8 mouse cellular contexts compared by ENCODE assay signal in genomic region chr7:141469352-141469751, GRCm38 (mm10). TPM values are rescaled to one million over a fixed set of nuclear protein-coding genes. Genes with fewer than 3 reads are reported as not detected.
A peak's percentile ranks its signal among the peaks of the same experiment; 100 is the strongest.
DNase-seq lines count a peak whose midpoint lies in the region; ATAC-seq lines count a peak whose summit lies in the region.

No protein-coding gene starts in this region.

- DNase-seq in lung, postnatal 25 days (ENCODE audit: low spot score), result no peak
- DNase-seq in thymus, postnatal 14 days, result no peak

- no peak for ATAC-seq in lung, embryonic 16.5 days (ENCODE audit: low read depth)
- no peak for ATAC-seq in forebrain, embryonic 12.5 days (ENCODE audit: low FRiP score)
- no peak for ATAC-seq in limb, embryonic 12.5 days (ENCODE audit: insufficient number of reproducible peaks, insufficient read depth, low FRiP score, low TSS enrichment, low read depth)
- no peak for ATAC-seq in stomach, embryonic 14.5 days (ENCODE audit: insufficient number of reproducible peaks, insufficient read depth, low FRiP score, low read depth)
- no peak for ATAC-seq in CD4-positive, CD25-positive, alpha-beta regulatory T cell, adult 4 months
- no peak for ATAC-seq in megakaryocyte progenitor cell, adult 5-6 weeks (replicated peaks; ENCODE audit: poor library complexity)

- H3K4me1 ChIP-seq in lung, embryonic 16.5 days (replicated peaks; ENCODE audit: control insufficient read depth, insufficient read depth, low read length), result peaks cover 49% of the 10 kb centered on the region
- peaks cover 53% of the 10 kb centered on the region for H3K4me1 ChIP-seq in forebrain, embryonic 12.5 days
- H3K4me1 ChIP-seq in limb, embryonic 12.5 days (replicated peaks), result peaks cover 58% of the 10 kb centered on the region
- peaks cover 36% of the 10 kb centered on the region for H3K4me1 ChIP-seq in stomach, embryonic 14.5 days (ENCODE audit: control insufficient read depth, insufficient read depth, low read length)

- peak overlapping the region; percentile 90 for H3K9ac ChIP-seq in lung, embryonic 16.5 days (ENCODE audit: low read length)
- peak overlapping the region; percentile 71; the same call in 1 of the 2 replicates for H3K9ac ChIP-seq in forebrain, embryonic 12.5 days
- H3K9ac ChIP-seq in limb, embryonic 12.5 days (replicated peaks), result peak overlapping the region; percentile 79; the same call in 1 of the 2 replicates
- H3K9ac ChIP-seq in stomach, embryonic 14.5 days (replicated peaks; ENCODE audit: low read depth, low read length), result no peak overlapping the region; the same call in 1 of the 2 replicates

- H3K36me3 ChIP-seq in lung, embryonic 16.5 days (ENCODE audit: control insufficient read depth, insufficient read depth, low read length), result peaks cover 26% of the 10 kb centered on the region
- peaks cover 34% of the 10 kb centered on the region for H3K36me3 ChIP-seq in forebrain, embryonic 12.5 days (replicated peaks)
- peaks cover 35% of the 10 kb centered on the region for H3K36me3 ChIP-seq in limb, embryonic 12.5 days
- H3K36me3 ChIP-seq in stomach, embryonic 14.5 days (ENCODE audit: control insufficient read depth, insufficient read depth, low read length), result peaks cover 31% of the 10 kb centered on the region

- peaks cover 8% of the 10 kb centered on the region for H3K27me3 ChIP-seq in lung, embryonic 16.5 days (ENCODE audit: control insufficient read depth, insufficient read depth, low read depth, low read length)
- peaks cover 26% of the 10 kb centered on the region for H3K27me3 ChIP-seq in forebrain, embryonic 12.5 days
- peaks cover 22% of the 10 kb centered on the region for H3K27me3 ChIP-seq in limb, embryonic 12.5 days
- H3K27me3 ChIP-seq in stomach, embryonic 14.5 days (ENCODE audit: control insufficient read depth, insufficient read depth, low read length), result peaks cover under 1% of the 10 kb centered on the region; the same call in 1 of the 2 replicates

- H3K27ac ChIP-seq in lung, embryonic 16.5 days (ENCODE audit: low read length), result peak overlapping the region; percentile 81
- peak overlapping the region; percentile 84 for H3K27ac ChIP-seq in forebrain, embryonic 12.5 days
- H3K27ac ChIP-seq in limb, embryonic 12.5 days, result peak overlapping the region; percentile 82; the same call in 1 of the 2 replicates
- H3K27ac ChIP-seq in stomach, embryonic 14.5 days (ENCODE audit: low read length), result peak overlapping the region; percentile 92; the same call in 1 of the 2 replicates

- H3K9me3 ChIP-seq in lung, embryonic 16.5 days (ENCODE audit: control insufficient read depth, low read length), result no peaks in the 10 kb centered on the region
- no peaks in the 10 kb centered on the region for H3K9me3 ChIP-seq in forebrain, embryonic 12.5 days
- no peaks in the 10 kb centered on the region for H3K9me3 ChIP-seq in limb, embryonic 12.5 days
- H3K9me3 ChIP-seq in stomach, embryonic 14.5 days (ENCODE audit: control insufficient read depth, low read depth, low read length), result no peaks in the 10 kb centered on the region

- peak overlapping the region; percentile 83 for H3K4me3 ChIP-seq in lung, embryonic 16.5 days (ENCODE audit: low read length)
- H3K4me3 ChIP-seq in forebrain, embryonic 12.5 days (replicated peaks), result peak overlapping the region; percentile 60
- peak overlapping the region; percentile 75 for H3K4me3 ChIP-seq in limb, embryonic 12.5 days (replicated peaks)
- peak overlapping the region; percentile 78; the same call in 1 of the 2 replicates for H3K4me3 ChIP-seq in stomach, embryonic 14.5 days (ENCODE audit: low read depth, low read length)

- H3K4me2 ChIP-seq in lung, embryonic 16.5 days (ENCODE audit: low read depth, low read length), result peak overlapping the region; percentile 90
- H3K4me2 ChIP-seq in forebrain, embryonic 12.5 days, result peak overlapping the region; percentile 65
- peak overlapping the region; percentile 86 for H3K4me2 ChIP-seq in limb, embryonic 12.5 days
- peak overlapping the region; percentile 87 for H3K4me2 ChIP-seq in stomach, embryonic 14.5 days (replicated peaks; ENCODE audit: low read depth, low read length)

- 67% methylated on average over 6 of the region's 6 CpGs for WGBS in lung, embryonic 16.5 days
- 79% methylated on average over 6 of the region's 6 CpGs for WGBS in forebrain, embryonic 12.5 days
- 88% methylated on average over 6 of the region's 6 CpGs for WGBS in limb, embryonic 12.5 days
- 85% methylated on average over 6 of the region's 6 CpGs for WGBS in stomach, embryonic 14.5 days

RNA-seq across cellular contexts. Expression of gene Cd151, which starts 2.2 kb away (rescaled TPM):
- 36.4 and 39.3 TPM in 2 replicates for polyA plus RNA-seq in lung, embryonic 16.5 days (2015; fragmentation: Nextera tagmentation; extraction: Ambion mirVana)
- 13.9 and 18.2 TPM in 2 replicates for polyA plus RNA-seq in forebrain, embryonic 12.5 days (2016; fragmentation: Nextera tagmentation; extraction: Ambion mirVana)
- polyA plus RNA-seq in limb, embryonic 12.5 days (2016; fragmentation: Nextera tagmentation; extraction: Ambion mirVana), result 11.3 and 13.5 TPM in 2 replicates
- 87.0 and 94.0 TPM in 2 replicates for polyA plus RNA-seq in stomach, embryonic 14.5 days (2014; fragmentation: Nextera tagmentation; extraction: Ambion mirVana)
- polyA plus RNA-seq in CD4-positive, CD25-positive, alpha-beta regulatory T cell, adult 4 months (2017; shearing (Covaris generic)), result 10 to 100 TPM in 1 of 2 experiments, 1 to 10 TPM in 1; 7.8 to 12.0 TPM
- 11.0 and 14.7 TPM in 2 replicates for total RNA-seq in megakaryocyte progenitor cell, adult 5-6 weeks (2015)
- total RNA-seq in megakaryocyte progenitor cell, adult 5-6 weeks (2017), result 14.5 and 22.1 TPM in 2 replicates

RNA-seq across cellular contexts. Expression of gene Polr2l, which starts 5.6 kb away (rescaled TPM):
- 59.9 and 61.3 TPM in 2 replicates for polyA plus RNA-seq in lung, embryonic 16.5 days (2015; fragmentation: Nextera tagmentation; extraction: Ambion mirVana)
- 69.8 and 78.4 TPM in 2 replicates for polyA plus RNA-seq in forebrain, embryonic 12.5 days (2016; fragmentation: Nextera tagmentation; extraction: Ambion mirVana)
- polyA plus RNA-seq in limb, embryonic 12.5 days (2016; fragmentation: Nextera tagmentation; extraction: Ambion mirVana), result 65.7 and 67.3 TPM in 2 replicates
- polyA plus RNA-seq in stomach, embryonic 14.5 days (2014; fragmentation: Nextera tagmentation; extraction: Ambion mirVana), result 65.1 and 72.3 TPM in 2 replicates
- 10 to 100 TPM; 19.4 to 20.8 TPM for polyA plus RNA-seq in CD4-positive, CD25-positive, alpha-beta regulatory T cell, adult 4 months (2017; shearing (Covaris generic))
- total RNA-seq in megakaryocyte progenitor cell, adult 5-6 weeks (2015), result 31.3 and 40.2 TPM in 2 replicates
- 45.0 and 46.7 TPM in 2 replicates for total RNA-seq in megakaryocyte progenitor cell, adult 5-6 weeks (2017)

RNA-seq across cellular contexts. Expression of gene Tspan4, which starts 5.7 kb away (rescaled TPM):
- polyA plus RNA-seq in lung, embryonic 16.5 days (2015; fragmentation: Nextera tagmentation; extraction: Ambion mirVana), result 88.3 and 91.2 TPM in 2 replicates
- polyA plus RNA-seq in forebrain, embryonic 12.5 days (2016; fragmentation: Nextera tagmentation; extraction: Ambion mirVana), result 18.8 and 24.2 TPM in 2 replicates
- polyA plus RNA-seq in limb, embryonic 12.5 days (2016; fragmentation: Nextera tagmentation; extraction: Ambion mirVana), result 24.8 and 33.0 TPM in 2 replicates
- polyA plus RNA-seq in stomach, embryonic 14.5 days (2014; fragmentation: Nextera tagmentation; extraction: Ambion mirVana), result 72.1 and 76.7 TPM in 2 replicates
- 1 to 10 TPM; 1.3 to 1.5 TPM for polyA plus RNA-seq in CD4-positive, CD25-positive, alpha-beta regulatory T cell, adult 4 months (2017; shearing (Covaris generic))
- 18.3 and 23.9 TPM in 2 replicates for total RNA-seq in megakaryocyte progenitor cell, adult 5-6 weeks (2015)
- 38.2 and 39.1 TPM in 2 replicates for total RNA-seq in megakaryocyte progenitor cell, adult 5-6 weeks (2017)

RNA-seq across cellular contexts. Expression of gene Cracr2b, which starts 8.5 kb away (rescaled TPM):
- 39.3 and 42.0 TPM in 2 replicates for polyA plus RNA-seq in lung, embryonic 16.5 days (2015; fragmentation: Nextera tagmentation; extraction: Ambion mirVana)
- polyA plus RNA-seq in forebrain, embryonic 12.5 days (2016; fragmentation: Nextera tagmentation; extraction: Ambion mirVana), result 4.0 and 4.3 TPM in 2 replicates
- polyA plus RNA-seq in limb, embryonic 12.5 days (2016; fragmentation: Nextera tagmentation; extraction: Ambion mirVana), result 7.7 and 9.8 TPM in 2 replicates
- polyA plus RNA-seq in stomach, embryonic 14.5 days (2014; fragmentation: Nextera tagmentation; extraction: Ambion mirVana), result 15.5 and 20.2 TPM in 2 replicates
- not detected for polyA plus RNA-seq in CD4-positive, CD25-positive, alpha-beta regulatory T cell, adult 4 months (2017; shearing (Covaris generic))
- total RNA-seq in megakaryocyte progenitor cell, adult 5-6 weeks (2015), result 8.6 and 8.9 TPM in 2 replicates
- total RNA-seq in megakaryocyte progenitor cell, adult 5-6 weeks (2017), result 11.4 and 16.6 TPM in 2 replicates

RNA-seq across cellular contexts. Expression of gene Pnpla2, which starts 14.4 kb away (rescaled TPM):
- 42.9 and 46.2 TPM in 2 replicates for polyA plus RNA-seq in lung, embryonic 16.5 days (2015; fragmentation: Nextera tagmentation; extraction: Ambion mirVana)
- polyA plus RNA-seq in forebrain, embryonic 12.5 days (2016; fragmentation: Nextera tagmentation; extraction: Ambion mirVana), result 16.2 and 18.3 TPM in 2 replicates
- polyA plus RNA-seq in limb, embryonic 12.5 days (2016; fragmentation: Nextera tagmentation; extraction: Ambion mirVana), result 13.7 and 14.9 TPM in 2 replicates
- 21.7 and 26.0 TPM in 2 replicates for polyA plus RNA-seq in stomach, embryonic 14.5 days (2014; fragmentation: Nextera tagmentation; extraction: Ambion mirVana)
- 10 to 100 TPM; 66.1 to 92.2 TPM for polyA plus RNA-seq in CD4-positive, CD25-positive, alpha-beta regulatory T cell, adult 4 months (2017; shearing (Covaris generic))
- 44.5 and 44.9 TPM in 2 replicates for total RNA-seq in megakaryocyte progenitor cell, adult 5-6 weeks (2015)
- 15.6 and 20.1 TPM in 2 replicates for total RNA-seq in megakaryocyte progenitor cell, adult 5-6 weeks (2017)
